Mouse (Mus musculus) adrenal gland, adult 8-10 months (tissue): Measurements from ENCODE around the gene Acsf2. TPM values are rescaled to one million over a fixed set of nuclear protein-coding genes. Genes with fewer than 3 reads are reported as not detected.
"Not testable (repeated sequence)": the region's sequence is repeated elsewhere in the genome, so short reads cannot be mapped to it uniquely, and the experiment has no call there.

ENCODE experiments used
- DNase-seq: peaks from one replicate; pipeline ENCODE4 v3.0.0; 2022
- total RNA-seq, 4 experiments: library from RNA; stranded (reverse); gene quantifications; 2 replicates each; pipeline ENCODE4 v1.2.4; 2022

Acsf2 gene
- total RNA-seq = 100 to 1,000 TPM; 191 to 242 (median 213) TPM

GRCm38 (mm10) chr11:94601321-94602281 lies at the start of gene Acsf2:
Gene Acsf2 (minus strand): TSS chr11:94601871.
- peak; percentile 86 for DNase-seq

- DNase-seq = not testable (repeated sequence)
These were observed 49.6 kb upstream of the Acsf2 start for GRCm38 (mm10) chr11:94651241-94651640.

GRCm38 (mm10) chr11:94646457-94646856 lies 44.8 kb upstream of the Acsf2 start:
- no peak for DNase-seq

- DNase-seq = no peak
These were observed 43.0 kb upstream of the Acsf2 start for GRCm38 (mm10) chr11:94644461-94645219.

- DNase-seq = no peak
These were observed 32.8 kb upstream of the Acsf2 start for GRCm38 (mm10) chr11:94634431-94634830.

GRCm38 (mm10) chr11:94632988-94633387 lies 31.3 kb upstream of the Acsf2 start:
- no peak for DNase-seq

GRCm38 (mm10) chr11:94631969-94632368 lies 30.3 kb upstream of the Acsf2 start:
- no peak for DNase-seq

- DNase-seq = peak; percentile 52
These were observed 28.7 kb upstream of the Acsf2 start for GRCm38 (mm10) chr11:94630199-94631011.

GRCm38 (mm10) chr11:94629884-94630198 lies 28.2 kb upstream of the Acsf2 start:
- DNase-seq = no peak

- DNase-seq = peak; percentile 91
These were observed 27.7 kb upstream of the Acsf2 start, which contains the start of gene Lrrc59 for GRCm38 (mm10) chr11:94629199-94629883. Gene Lrrc59 (plus strand): TSS chr11:94629767.

- no peak for DNase-seq
These were observed 20.5 kb upstream of the Acsf2 start for GRCm38 (mm10) chr11:94622162-94622561.

- DNase-seq = no peak
These were observed 19.8 kb upstream of the Acsf2 start for GRCm38 (mm10) chr11:94621458-94621852.

GRCm38 (mm10) chr11:94620766-94621457 lies 19.2 kb upstream of the Acsf2 start:
- no peak for DNase-seq

- no peak for DNase-seq
These were observed 16.0 kb upstream of the Acsf2 start for GRCm38 (mm10) chr11:94617646-94618045.

GRCm38 (mm10) chr11:94615494-94615893 lies 13.8 kb upstream of the Acsf2 start:
- DNase-seq = no peak

GRCm38 (mm10) chr11:94614603-94615002 lies 12.9 kb upstream of the Acsf2 start:
- DNase-seq = no peak

GRCm38 (mm10) chr11:94610744-94611740 lies 9.4 kb upstream of the Acsf2 start:
- DNase-seq = no peak

- peak; percentile 38 for DNase-seq
These were observed 785 bp upstream of the Acsf2 start for GRCm38 (mm10) chr11:94602356-94602955.

GRCm38 (mm10) chr11:94600447-94600846 lies 1.2 kb downstream of the Acsf2 start:
- DNase-seq = no peak
